Comparison of ENCODE assay signal across 8 mouse cellular contexts in genomic region chr5:142794582-142794981, GRCm38 (mm10). TPM values are rescaled to one million over a fixed set of nuclear protein-coding genes. Genes with fewer than 3 reads are reported as not detected.
A peak's percentile ranks its signal among the peaks of the same experiment; 100 is the strongest.
DNase-seq lines count a peak whose midpoint lies in the region; ATAC-seq and TF ChIP-seq lines count a peak whose summit lies in the region.

No protein-coding gene starts in this region.

- intact Hi-C loops in gastrocnemius, postnatal 36 days (cut with DNase I), result no loop called here

- peak overlapping the region; percentile 39 for H3K4me3 ChIP-seq in E14TG2a.4 (replicated peaks; ENCODE audit: low read length)

- 0 out of 2 replicates have a peak, but pooled peaks cover 4% of the 10 kb centered on the region for H3K27me3 ChIP-seq in E14TG2a.4 (ENCODE audit: insufficient read depth, low read length)

- H3K4me1 ChIP-seq in E14TG2a.4 (replicated peaks; ENCODE audit: low read depth, low read length), result peaks cover 83% of the 10 kb centered on the region

- H3K36me3 ChIP-seq in E14TG2a.4 (ENCODE audit: insufficient read depth, low read length), result peaks cover 23% of the 10 kb centered on the region; the same call in 1 of the 2 replicates

- no peaks in the 10 kb centered on the region for H3K9me3 ChIP-seq in E14TG2a.4 (ENCODE audit: low read length)

- peak; percentile 53 for DNase-seq in gastrocnemius, postnatal 25 days
- DNase-seq in gastrocnemius, postnatal 36 days, result no peak
- peak; percentile 92 for DNase-seq in induced T-regulatory cell, adult 2 months (ENCODE audit: low read depth)
- DNase-seq in embryo, embryonic 10 days (ENCODE audit: low spot score), result no peak
- DNase-seq in ovary, postnatal 36 days (ENCODE audit: low spot score), result no peak
- DNase-seq in left cerebral cortex, adult 18-20 months (ENCODE audit: low spot score in 2 of 2), result no peak

- TF ChIP-seq CTCF in E14TG2a.4 (conservative IDR thresholded peaks at IDR 0.05; ENCODE audit: low read length), result no peak

- peak; percentile 97 for ATAC-seq in monocyte, adult 5-6 weeks (replicated peaks; ENCODE audit: insufficient number of reproducible peaks, low FRiP score, low TSS enrichment, poor library complexity, severe bottlenecking)

RNA-seq across cellular contexts. Expression of gene Tnrc18, which starts 22.9 kb away (rescaled TPM):
- 10 to 100 TPM; 25.2 to 31.6 TPM for total RNA-seq in gastrocnemius, postnatal 25 days (2021)
- total RNA-seq in gastrocnemius, postnatal 36 days (2021), result 10 to 100 TPM; 27.1 to 27.6 TPM
- 10.9 to 48.5 TPM (median 22.5 TPM) in 3 replicates for total RNA-seq in monocyte, adult 5-6 weeks (2017)
- 100 to 1,000 TPM; 116 to 122 TPM for total RNA-seq in left cerebral cortex, adult 18-20 months (2021)

Comparison
In these comparisons a context has a peak if more than half of its experiments do, and no peak if none do; other contexts are left out.
1. DNase-seq: peak in gastrocnemius, postnatal 25 days (single experiment) and induced T-regulatory cell, adult 2 months (single experiment); none in gastrocnemius, postnatal 36 days (0 of 2), embryo, embryonic 10 days (single experiment), ovary, postnatal 36 days (single experiment) and left cerebral cortex, adult 18-20 months (0 of 2).